Mouse (Mus musculus): ENCODE data around the gene Jdp2.

DNA sequence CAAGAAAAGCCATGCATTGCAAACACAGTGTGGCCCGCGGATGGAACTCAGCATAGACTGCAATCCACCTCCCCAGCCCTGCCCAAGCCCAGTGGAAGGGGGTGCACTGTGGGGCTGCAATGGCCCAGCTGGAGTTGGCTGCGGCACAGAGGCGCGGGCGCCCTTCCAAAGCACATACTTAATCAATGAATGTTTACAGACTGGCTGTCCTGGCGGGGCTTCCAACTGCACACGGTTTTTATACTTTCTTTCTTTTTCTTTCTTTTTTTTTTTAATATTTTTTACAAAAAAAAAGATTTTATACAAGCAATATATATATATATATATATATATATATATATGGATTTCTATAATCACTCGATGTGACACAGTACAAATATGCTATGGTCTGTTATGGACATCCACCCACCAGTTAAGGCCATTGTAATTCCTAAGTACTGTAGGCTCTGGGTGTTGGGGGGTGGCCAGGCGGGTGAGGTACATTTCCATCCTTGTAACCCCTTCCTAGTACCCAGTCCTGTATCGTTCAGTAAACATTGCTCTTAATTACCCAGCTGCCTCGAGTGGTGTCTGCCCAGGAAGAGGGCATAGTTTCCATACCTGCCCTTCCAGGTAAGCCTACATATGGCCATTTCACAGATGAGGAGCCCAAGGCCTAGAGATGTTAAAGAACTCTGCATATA is 40.6 kb downstream of the Jdp2 start:
- TF ChIP-seq POLR2A (IDR thresholded peaks at IDR 0.05; ENCODE audit: low read depth, low read length): no peak
- no peak for TF ChIP-seq CTCF (IDR thresholded peaks at IDR 0.05; ENCODE audit: extremely low read depth, insufficient read length, insufficient replicate concordance, low read depth, low read length)

Measured in small intestine, adult 2 months (tissue).